Mouse (Mus musculus): ENCODE measurements at regions not wholly inside any gene's neighbourhood (a gene's known extent, or its start where the extent isn't known, plus 50 kb on each side); places are given as distances from the start of the nearest gene placed in this dataset.

DNA sequence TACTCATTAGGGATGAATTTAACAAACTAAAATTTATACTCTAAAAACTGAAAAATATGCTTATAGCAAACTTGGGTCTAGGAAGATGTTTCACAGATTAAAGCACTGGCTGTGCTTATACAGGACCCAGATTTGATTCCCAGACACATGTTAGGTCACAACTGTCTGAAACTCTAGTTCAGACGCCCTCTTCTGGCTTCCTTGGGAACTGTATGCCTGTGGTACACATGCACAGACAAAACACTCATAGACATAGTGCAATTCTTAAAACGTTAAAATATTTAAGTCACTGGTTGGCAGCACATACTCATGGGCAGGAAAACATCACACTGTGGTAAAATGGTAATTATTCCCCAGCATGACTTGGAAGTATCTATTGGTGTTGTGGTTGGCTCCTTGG is 63.8 kb upstream of the Ercc6l2 start:
- no peak for TF ChIP-seq CTCF (IDR thresholded peaks at IDR 0.05; ENCODE audit: borderline replicate concordance, control insufficient read depth, extremely low read depth, insufficient read depth, low read length, poor library complexity)
- no peak for TF ChIP-seq POLR2A (IDR thresholded peaks at IDR 0.05; ENCODE audit: control insufficient read depth, extremely low read depth, insufficient read depth, low read length, poor library complexity)
